Mouse (Mus musculus) liver, embryonic 16.5 days (tissue): Measurements from ENCODE around the gene Rara. TPM values are rescaled to one million over a fixed set of nuclear protein-coding genes. Genes with fewer than 3 reads are reported as not detected.
A peak's percentile ranks its signal among the peaks of the same experiment; 100 is the strongest.

Experiments
- ATAC-seq: fragments of 200-750 bp; cut with Nextera tagmentation; 2 replicates; pipeline ENCODE4 v1.8.0; 2017; ENCODE audit warnings: low read depth, mild to moderate bottlenecking, moderate number of reproducible peaks, moderate library complexity
- H3K27ac ChIP-seq: fragments of 300-500 bp; sonication (generic); 2 replicates; pipeline ENCODE4 v1.5.1; 2014; ENCODE audit warnings: mild to moderate bottlenecking, low read length
- H3K27me3 ChIP-seq: fragments of 300-500 bp; sonication (generic); 2 replicates; pipeline ENCODE4 v1.6.1; 2014; ENCODE audit warnings: low read depth, low read length, mixed read lengths; ENCODE audit not compliant: control insufficient read depth, insufficient read depth
- H3K36me3 ChIP-seq: fragments of 300-500 bp; sonication (generic); 2 replicates; pipeline ENCODE4 v1.6.1; 2014; ENCODE audit warnings: mild to moderate bottlenecking; ENCODE audit not compliant: control insufficient read depth, insufficient read depth
- H3K4me1 ChIP-seq: fragments of 300-500 bp; sonication (generic); 2 replicates; pipeline ENCODE4 v1.6.1; 2014; ENCODE audit warnings: low read depth, low read length, mixed read lengths; ENCODE audit not compliant: control insufficient read depth
- H3K4me2 ChIP-seq: fragments of 300-500 bp; sonication (generic); 2 replicates; pipeline ENCODE4 v1.6.1; 2014; ENCODE audit warnings: low read depth, low read length, mixed read lengths
- H3K4me3 ChIP-seq: fragments of 300-500 bp; sonication (generic); 2 replicates; pipeline ENCODE4 v1.5.1; 2014; ENCODE audit warnings: low read depth, mild to moderate bottlenecking, low read length
- H3K9ac ChIP-seq: fragments of 300-500 bp; sonication (generic); 2 replicates; pipeline ENCODE4 v1.6.1; 2014; ENCODE audit warnings: low read depth, low read length
- H3K9me3 ChIP-seq: fragments of 300-500 bp; sonication (generic); replicated peaks from 2 replicates; pipeline ENCODE4 v1.6.1; 2016; ENCODE audit warnings: low read length; ENCODE audit not compliant: control insufficient read depth
- WGBS: fragments of 180-500 bp; shearing (Covaris S2); extraction: QIAGEN DNeasy Blood & Tissue Kit; methylation state at CpG from one replicate; pipeline ENCODE4 v1.1.7; 2014; ENCODE audit not compliant: insufficient replicate concordance; 5-methylcytosine and 5-hydroxymethylcytosine counted together
- polyA plus RNA-seq: library from polyadenylated mRNA; unstranded; fragments of >200 nt; fragmentation: Nextera tagmentation; extraction: Ambion mirVana; gene quantifications from 2 replicates; pipeline ENCODE4 v1.2.1, GENCODE M21; 2015

Rara gene
- polyA plus RNA-seq, 1 experiment from 2014 or later = 5.4 TPM

- no peaks in the 10 kb centered on the region for H3K9me3 ChIP-seq
- H3K9ac ChIP-seq = no peak overlapping the region
- H3K4me3 ChIP-seq = no peak overlapping the region
- H3K27me3 ChIP-seq = peaks cover 33% of the 10 kb centered on the region
- H3K4me1 ChIP-seq = peaks cover 28% of the 10 kb centered on the region
- no peak overlapping the region for H3K27ac ChIP-seq
- 76% methylated on average over 16 of the region's 16 CpGs for WGBS
- ATAC-seq = no peak
- H3K36me3 ChIP-seq = 0 out of 2 replicates have a peak, but pooled peaks cover 2% of the 10 kb centered on the region
- H3K4me2 ChIP-seq = no peak overlapping the region
Measured at GRCm38 (mm10) chr11:98968079-98968478, 40.5 kb downstream of the Rara start.

GRCm38 (mm10) chr11:98968716-98969495 is 41.3 kb downstream of the Rara start:
- no peak overlapping the region for H3K4me3 ChIP-seq
- H3K36me3 ChIP-seq = 0 out of 2 replicates have a peak, but pooled peaks cover 2% of the 10 kb centered on the region
- H3K27ac ChIP-seq = no peak overlapping the region
- no peak for ATAC-seq
- H3K4me1 ChIP-seq = peaks cover 19% of the 10 kb centered on the region
- peaks cover 24% of the 10 kb centered on the region for H3K27me3 ChIP-seq
- no peak overlapping the region for H3K4me2 ChIP-seq
- H3K9me3 ChIP-seq = no peaks in the 10 kb centered on the region
- 11% methylated on average over 20 of the region's 20 CpGs for WGBS
- no peak overlapping the region for H3K9ac ChIP-seq

- Histone ChIP-seq H3K27ac (no peak overlapping the region), H3K9me3 (no peaks in the 10 kb centered on the region), H3K4me1 (peaks cover 13% of the 10 kb centered on the region), H3K9ac (no peak overlapping the region), H3K27me3 (peaks cover 18% of the 10 kb centered on the region), H3K4me3 (no peak overlapping the region), H3K4me2 (no peak overlapping the region), H3K36me3 (0 out of 2 replicates have a peak, but pooled peaks cover 2% of the 10 kb centered on the region)
- ATAC-seq = no peak
- 28% methylated on average over 16 of the region's 17 CpGs for WGBS
Measured at GRCm38 (mm10) chr11:98969496-98969927, 41.9 kb downstream of the Rara start.

DNA sequence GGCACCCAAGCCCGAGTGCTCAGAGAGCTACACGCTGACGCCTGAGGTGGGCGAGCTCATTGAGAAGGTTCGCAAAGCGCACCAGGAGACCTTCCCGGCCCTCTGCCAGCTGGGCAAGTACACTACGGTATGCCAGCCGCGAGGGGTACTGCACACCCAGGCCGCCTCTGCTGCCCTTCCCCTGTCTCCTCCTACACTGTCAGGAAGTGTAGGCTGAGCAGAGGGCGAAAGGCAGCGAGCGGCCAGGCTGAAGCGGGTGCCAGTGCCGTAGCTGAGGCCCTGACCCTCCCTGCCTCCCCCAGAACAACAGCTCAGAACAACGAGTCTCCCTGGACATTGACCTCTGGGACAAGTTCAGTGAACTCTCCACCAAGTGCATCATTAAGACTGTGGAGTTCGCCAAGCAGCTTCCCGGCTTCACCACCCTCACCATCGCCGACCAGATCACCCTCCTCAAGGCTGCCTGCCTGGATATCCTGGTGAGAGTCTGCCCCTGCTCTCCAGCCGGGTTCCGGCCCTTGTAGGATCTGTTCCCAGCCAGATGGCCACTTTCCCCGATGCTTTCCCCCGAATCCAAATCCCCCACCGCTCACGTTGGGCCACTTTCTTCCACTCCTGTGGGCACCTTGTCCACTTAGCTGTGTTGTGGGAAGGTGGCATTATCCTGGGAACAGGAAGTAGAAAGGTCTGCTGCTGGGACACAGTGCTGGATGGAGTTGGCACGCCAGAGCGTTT is 42.7 kb downstream of the Rara start:
- Histone ChIP-seq H3K27ac (no peak overlapping the region), H3K4me1 (peaks cover 5% of the 10 kb centered on the region), H3K9ac (no peak overlapping the region), H3K36me3 (0 out of 2 replicates have a peak, but pooled peaks cover 2% of the 10 kb centered on the region), H3K9me3 (no peaks in the 10 kb centered on the region), H3K4me3 (no peak overlapping the region), H3K4me2 (no peak overlapping the region), H3K27me3 (peaks cover 10% of the 10 kb centered on the region)
- 75% methylated on average over 29 of the region's 29 CpGs for WGBS
- no peak for ATAC-seq

DNA sequence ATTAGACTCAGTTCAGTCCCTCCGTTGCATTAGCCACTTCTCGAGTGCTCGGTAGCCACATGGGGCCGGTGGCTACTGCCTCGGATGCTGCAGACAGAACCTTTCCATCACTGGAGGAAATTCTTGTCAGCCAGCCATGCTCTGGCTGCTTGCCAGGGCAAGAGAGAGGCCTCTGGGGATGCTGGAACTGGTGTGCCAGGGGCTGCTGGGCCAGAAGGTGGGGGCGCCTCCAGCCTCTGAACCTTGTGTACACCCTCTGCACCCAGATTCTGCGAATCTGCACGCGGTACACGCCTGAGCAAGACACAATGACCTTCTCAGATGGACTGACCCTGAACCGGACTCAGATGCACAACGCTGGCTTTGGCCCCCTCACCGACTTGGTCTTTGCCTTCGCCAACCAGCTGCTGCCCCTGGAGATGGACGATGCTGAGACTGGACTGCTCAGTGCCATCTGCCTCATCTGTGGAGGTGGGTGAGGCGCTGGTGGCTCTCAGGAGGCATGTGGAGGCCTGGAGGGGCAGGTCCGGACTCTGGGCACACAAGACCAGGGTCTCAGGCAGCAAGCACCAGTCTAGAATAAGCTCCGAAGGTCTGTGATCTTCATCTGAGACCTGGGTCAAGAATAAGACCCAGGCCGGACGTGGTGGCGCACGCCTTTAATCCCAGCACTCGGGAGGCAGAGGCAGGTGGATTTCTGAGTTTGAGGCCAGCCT is 43.9 kb downstream of the Rara start:
- 73% methylated on average over 23 of the region's 23 CpGs for WGBS
- no peak overlapping the region for H3K9ac ChIP-seq
- no peak overlapping the region for H3K4me2 ChIP-seq
- no peak overlapping the region for H3K4me3 ChIP-seq
- no peaks in the 10 kb centered on the region for H3K9me3 ChIP-seq
- 0 out of 2 replicates have a peak, but pooled peaks cover 2% of the 10 kb centered on the region for H3K36me3 ChIP-seq
- H3K27ac ChIP-seq = no peak overlapping the region
- peaks cover 2% of the 10 kb centered on the region for H3K4me1 ChIP-seq
- H3K27me3 ChIP-seq = peaks cover 8% of the 10 kb centered on the region
- ATAC-seq = no peak

GRCm38 (mm10) chr11:98972215-98972614 is 44.6 kb downstream of the Rara start:
- Histone ChIP-seq H3K4me3 (no peak overlapping the region), H3K27me3 (peaks cover 8% of the 10 kb centered on the region), H3K27ac (no peak overlapping the region), H3K4me1 (peaks cover 2% of the 10 kb centered on the region), H3K9ac (no peak overlapping the region), H3K36me3 (0 out of 2 replicates have a peak, but pooled peaks cover 2% of the 10 kb centered on the region), H3K9me3 (no peaks in the 10 kb centered on the region), H3K4me2 (no peak overlapping the region)
- ATAC-seq = peak; percentile 30; the same call in 1 of the 2 replicates
- WGBS = 42% methylated on average over 9 of the region's 9 CpGs

- 68% methylated on average over 9 of the region's 9 CpGs for WGBS
- Histone ChIP-seq H3K27me3 (peaks cover 8% of the 10 kb centered on the region), H3K9ac (no peak overlapping the region), H3K9me3 (no peaks in the 10 kb centered on the region), H3K4me3 (no peak overlapping the region), H3K4me2 (no peak overlapping the region), H3K36me3 (0 out of 2 replicates have a peak, but pooled peaks cover 2% of the 10 kb centered on the region), H3K27ac (no peak overlapping the region), H3K4me1 (peaks cover 2% of the 10 kb centered on the region)
- no peak for ATAC-seq
Measured at GRCm38 (mm10) chr11:98972801-98973360, 45.3 kb downstream of the Rara start.

GRCm38 (mm10) chr11:98973584-98973983 is 46.0 kb downstream of the Rara start:
- peaks cover 7% of the 10 kb centered on the region for H3K27me3 ChIP-seq
- H3K9ac ChIP-seq = no peak overlapping the region
- H3K36me3 ChIP-seq = 0 out of 2 replicates have a peak, but pooled peaks cover 2% of the 10 kb centered on the region
- peaks cover 2% of the 10 kb centered on the region; the same call in 1 of the 2 replicates for H3K4me1 ChIP-seq
- no peaks in the 10 kb centered on the region for H3K9me3 ChIP-seq
- H3K4me3 ChIP-seq = no peak overlapping the region
- no peak overlapping the region for H3K4me2 ChIP-seq
- ATAC-seq = no peak
- 82% methylated on average over 14 of the region's 14 CpGs for WGBS
- H3K27ac ChIP-seq = no peak overlapping the region
